Mouse (Mus musculus) kidney, postnatal 36 days (tissue): ENCODE data around the gene Mad2l1bp.

Source experiments
- DNase-seq, 2 experiments: peaks; one replicate each; pipeline ENCODE4 v3.0.0; 2021 to 2022; ENCODE audit warnings: mixed read lengths in 2 of 2

Gene Mad2l1bp

GRCm38 (mm10) chr17:46152847-46153782 is at the start of gene Mad2l1bp:
TSS of gene Mad2l1bp (minus strand) at chr17:46153553.
- peak; percentile 94 to 95 for DNase-seq

- DNase-seq = peak; percentile 19 to 61
These were observed 49.7 kb upstream of the Mad2l1bp start for GRCm38 (mm10) chr17:46203078-46203477.

- peak; percentile 91 to 96 for DNase-seq
These were observed 49.2 kb upstream of the Mad2l1bp start, which contains the start of the genes Polh and Xpo5 for GRCm38 (mm10) chr17:46202421-46203071. TSS of gene Polh (minus strand) at chr17:46202645. TSS of gene Xpo5 (plus strand) at chr17:46202782.

- no peak for DNase-seq
These were observed 47.8 kb upstream of the Mad2l1bp start for GRCm38 (mm10) chr17:46201151-46201550.

- no peak for DNase-seq
These were observed 35.5 kb upstream of the Mad2l1bp start for GRCm38 (mm10) chr17:46188829-46189228.

- DNase-seq = peak; percentile 24 to 59
These were observed 28.9 kb upstream of the Mad2l1bp start for GRCm38 (mm10) chr17:46182273-46182672.

GRCm38 (mm10) chr17:46170538-46170937 is 17.2 kb upstream of the Mad2l1bp start:
- DNase-seq = peak; percentile 50 to 55

- no peak for DNase-seq
These were observed 15.4 kb upstream of the Mad2l1bp start for GRCm38 (mm10) chr17:46168768-46169167.

GRCm38 (mm10) chr17:46168318-46168717 is 15.0 kb upstream of the Mad2l1bp start:
- DNase-seq = no peak

GRCm38 (mm10) chr17:46167014-46167413 is 13.7 kb upstream of the Mad2l1bp start:
- DNase-seq = peak; percentile 27 to 54

- DNase-seq = no peak
These were observed 12.9 kb upstream of the Mad2l1bp start for GRCm38 (mm10) chr17:46166270-46166669.

GRCm38 (mm10) chr17:46165460-46165859 is 12.1 kb upstream of the Mad2l1bp start:
- DNase-seq = no peak

GRCm38 (mm10) chr17:46164791-46165190 is 11.4 kb upstream of the Mad2l1bp start:
- no peak for DNase-seq

- no peak for DNase-seq
These were observed 10.9 kb upstream of the Mad2l1bp start for GRCm38 (mm10) chr17:46164301-46164700.

GRCm38 (mm10) chr17:46162951-46163421 is 9.6 kb upstream of the Mad2l1bp start:
- peak; percentile 63 to 70 for DNase-seq

GRCm38 (mm10) chr17:46162551-46162950 is 9.2 kb upstream of the Mad2l1bp start:
- peak in 1 of 2 experiments; percentile 18 for DNase-seq

- no peak for DNase-seq
These were observed 8.4 kb upstream of the Mad2l1bp start for GRCm38 (mm10) chr17:46161710-46162109.

GRCm38 (mm10) chr17:46161179-46161578 is 7.8 kb upstream of the Mad2l1bp start:
- DNase-seq = no peak

- peak; percentile 96 to 99 for DNase-seq
These were observed 7.3 kb upstream of the Mad2l1bp start, which contains the start of gene Gtpbp2 for GRCm38 (mm10) chr17:46160686-46161085. TSS of gene Gtpbp2 (plus strand) at chr17:46161032.

GRCm38 (mm10) chr17:46160090-46160662 is 6.8 kb upstream of the Mad2l1bp start:
- DNase-seq = peak; percentile 97

- no peak for DNase-seq
These were observed 5.9 kb upstream of the Mad2l1bp start for GRCm38 (mm10) chr17:46159236-46159635.

- no peak for DNase-seq
These were observed 3.8 kb upstream of the Mad2l1bp start for GRCm38 (mm10) chr17:46157131-46157530.

- DNase-seq = no peak
These were observed 3.3 kb upstream of the Mad2l1bp start for GRCm38 (mm10) chr17:46156680-46157079.
